Mouse (Mus musculus) gastrocnemius, postnatal 10 days (tissue): Measurements from ENCODE around the gene H2al1d. TPM values are rescaled to one million over a fixed set of nuclear protein-coding genes. Genes with fewer than 3 reads are reported as not detected.
"Not testable (repeated sequence)": the region's sequence is repeated elsewhere in the genome, so short reads cannot be mapped to it uniquely, and the experiment has no call there.

Experiments used
- DNase-seq: peaks from one replicate; pipeline ENCODE4 v3.0.0; 2021; ENCODE audit warnings: mixed read lengths
- long read RNA-seq, 2 experiments: library from polyadenylated mRNA; stranded (forward); transcript quantifications; one replicate each; pipeline ENCODE4 v2.0.0; 2021
- total RNA-seq, 2 experiments: library from RNA; stranded (reverse); gene quantifications; 2 replicates each; pipeline ENCODE4 v1.2.3; 2021

The H2al1d gene
- not detected for total RNA-seq
- long read RNA-seq, experiment 1 = 0 reads
- long read RNA-seq, experiment 2 = 0 reads

DNA sequence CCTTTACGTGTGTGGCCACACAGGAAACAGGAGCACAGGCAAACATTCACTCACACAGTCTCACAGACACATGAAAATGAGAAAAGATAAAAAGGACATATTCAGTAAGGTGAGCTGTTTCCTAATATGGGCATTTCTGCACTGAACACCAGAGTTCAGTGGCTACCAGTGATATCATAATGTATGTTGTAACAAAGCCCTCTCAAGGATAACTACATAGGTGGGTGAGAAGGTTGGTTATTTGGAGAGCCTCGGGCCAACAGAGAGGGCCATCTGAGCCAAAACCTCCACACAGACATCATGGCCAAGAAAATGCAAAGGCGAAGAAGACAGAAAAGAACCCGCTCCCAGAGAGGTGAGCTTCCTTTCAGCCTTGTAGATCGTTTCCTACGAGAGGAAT, at the start of gene H2al1d:
Gene H2al1d (plus strand): TSS at position 301 of the 400 bp plus-strand sequence.
- DNase-seq = not testable (repeated sequence)

DNA sequence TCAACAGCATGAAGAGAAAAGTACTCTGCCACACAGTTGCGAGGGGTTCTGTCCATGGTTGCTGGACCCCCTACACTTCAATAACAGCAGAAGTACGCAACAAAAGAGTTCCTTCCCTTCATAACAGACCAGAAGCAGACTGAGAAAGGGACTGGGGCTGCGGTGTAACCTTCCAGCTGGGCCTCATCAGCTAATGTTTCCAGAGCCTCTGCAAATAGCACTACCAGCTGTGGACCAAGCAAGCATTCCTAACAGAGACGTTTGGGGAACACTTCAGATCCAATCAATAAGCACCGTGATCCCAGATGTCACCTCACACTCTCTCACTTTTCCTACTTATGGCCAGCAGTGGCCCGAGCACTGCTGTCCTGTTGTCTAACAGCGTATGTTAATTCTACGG, 43.7 kb upstream of the H2al1d start:
- DNase-seq = no peak

- DNase-seq = peak; percentile 11
Observed at GRCm38 (mm10) chrX:11267791-11268190, 40.8 kb upstream of the H2al1d start.

- DNase-seq = no peak
Observed at GRCm38 (mm10) chrX:11269074-11269473, 39.5 kb upstream of the H2al1d start.

DNA sequence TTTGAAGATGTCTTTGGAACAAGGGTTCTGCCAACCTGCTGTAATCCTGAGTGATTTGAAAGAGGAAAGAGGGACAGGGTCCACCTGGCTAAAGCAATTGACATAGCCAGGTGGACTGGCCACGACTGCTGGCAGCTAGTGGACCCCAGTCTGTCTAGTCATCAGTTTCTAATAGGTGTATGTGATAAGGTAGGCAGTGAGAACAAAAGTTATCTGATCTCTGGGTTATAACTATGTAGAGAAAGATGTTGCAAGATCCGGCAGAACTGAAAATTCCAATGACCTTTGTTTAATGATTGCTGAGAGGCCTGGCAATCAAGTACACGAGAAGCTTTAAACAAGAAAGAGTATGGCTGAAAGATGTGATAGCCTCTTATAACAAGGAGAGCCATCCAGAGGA, 35.4 kb upstream of the H2al1d start:
- no peak for DNase-seq

GRCm38 (mm10) chrX:11277083-11277482, 31.5 kb upstream of the H2al1d start:
- no peak for DNase-seq

GRCm38 (mm10) chrX:11280741-11281140, 27.9 kb upstream of the H2al1d start:
- no peak for DNase-seq

GRCm38 (mm10) chrX:11288306-11288882, 20.2 kb upstream of the H2al1d start:
- no peak for DNase-seq

DNA sequence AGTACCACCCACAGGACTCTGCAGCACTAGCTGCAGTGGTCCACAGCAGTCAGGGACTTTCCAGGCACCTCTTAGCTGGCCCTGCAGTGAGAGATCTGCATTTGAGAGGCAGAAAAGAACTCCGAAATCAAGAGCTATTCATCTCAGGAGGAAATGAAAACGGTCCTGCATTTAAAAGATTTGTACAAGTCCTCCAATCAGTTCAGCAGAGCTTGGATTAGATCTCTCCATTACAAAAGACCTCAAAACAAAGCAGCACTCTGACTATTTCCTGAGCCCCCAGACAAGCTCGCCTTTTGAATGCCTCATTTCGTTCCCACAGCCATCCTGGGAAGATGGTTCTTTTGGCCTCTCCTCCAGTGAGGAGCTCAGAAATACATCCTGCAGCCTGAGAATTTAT, 19.4 kb upstream of the H2al1d start:
- no peak for DNase-seq

DNA sequence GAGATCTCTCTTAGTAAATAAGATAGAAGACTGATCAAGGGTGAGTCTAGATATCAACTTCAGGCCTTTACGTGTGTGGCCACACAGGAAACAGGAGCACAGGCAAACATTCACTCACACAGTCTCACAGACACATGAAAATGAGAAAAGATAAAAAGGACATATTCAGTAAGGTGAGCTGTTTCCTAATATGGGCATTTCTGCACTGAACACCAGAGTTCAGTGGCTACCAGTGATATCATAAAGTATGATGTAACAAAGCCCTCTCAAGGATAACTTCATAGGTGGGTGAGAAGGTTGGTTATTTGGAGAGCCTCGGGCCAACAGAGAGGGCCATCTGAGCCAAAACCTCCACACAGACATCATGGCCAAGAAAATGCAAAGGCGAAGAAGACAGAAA, 9.7 kb upstream of the H2al1d start, which contains the start of gene H2al1a:
Gene H2al1a (plus strand): TSS at position 301 of the 400 bp plus-strand sequence.
- not testable (repeated sequence) for DNase-seq

DNA sequence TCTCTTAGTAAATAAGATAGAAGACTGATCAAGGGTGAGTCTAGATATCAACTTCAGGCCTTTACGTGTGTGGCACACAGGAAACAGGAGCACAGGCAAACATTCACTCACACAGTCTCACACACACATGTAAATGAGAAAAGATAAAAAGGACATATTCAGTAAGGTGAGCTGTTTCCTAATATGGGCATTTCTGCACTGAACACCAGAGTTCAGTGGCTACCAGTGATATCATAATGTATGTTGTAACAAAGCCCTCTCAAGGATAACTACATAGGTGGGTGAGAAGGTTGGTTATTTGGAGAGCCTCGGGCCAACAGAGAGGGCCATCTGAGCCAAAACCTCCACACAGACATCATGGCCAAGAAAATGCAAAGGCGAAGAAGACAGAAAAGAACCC, 6.5 kb upstream of the H2al1d start, which contains the start of gene H2al1b:
Gene H2al1b (plus strand): TSS at position 301 of the 400 bp plus-strand sequence.
- not testable (repeated sequence) for DNase-seq

DNA sequence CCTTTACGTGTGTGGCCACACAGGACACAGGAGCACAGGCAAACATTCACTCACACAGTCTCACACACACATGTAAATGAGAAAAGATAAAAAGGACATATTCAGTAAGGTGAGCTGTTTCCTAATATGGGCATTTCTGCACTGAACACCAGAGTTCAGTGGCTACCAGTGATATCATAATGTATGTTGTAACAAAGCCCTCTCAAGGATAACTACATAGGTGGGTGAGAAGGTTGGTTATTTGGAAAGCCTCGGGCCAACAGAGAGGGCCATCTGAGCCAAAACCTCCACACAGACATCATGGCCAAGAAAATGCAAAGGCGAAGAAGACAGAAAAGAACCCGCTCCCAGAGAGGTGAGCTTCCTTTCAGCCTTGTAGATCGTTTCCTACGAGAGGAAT, 3.3 kb upstream of the H2al1d start, which contains the start of gene H2al1c:
Gene H2al1c (plus strand): TSS at position 301 of the 400 bp plus-strand sequence.
- not testable (repeated sequence) for DNase-seq

DNA sequence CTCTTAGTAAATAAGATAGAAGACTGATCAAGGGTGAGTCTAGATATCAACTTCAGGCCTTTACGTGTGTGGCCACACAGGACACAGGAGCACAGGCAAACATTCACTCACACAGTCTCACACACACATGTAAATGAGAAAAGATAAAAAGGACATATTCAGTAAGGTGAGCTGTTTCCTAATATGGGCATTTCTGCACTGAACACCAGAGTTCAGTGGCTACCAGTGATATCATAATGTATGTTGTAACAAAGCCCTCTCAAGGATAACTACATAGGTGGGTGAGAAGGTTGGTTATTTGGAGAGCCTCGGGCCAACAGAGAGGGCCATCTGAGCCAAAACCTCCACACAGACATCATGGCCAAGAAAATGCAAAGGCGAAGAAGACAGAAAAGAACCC, 3.0 kb downstream of the H2al1d start, which contains the start of gene H2al1e:
Gene H2al1e (plus strand): TSS at position 301 of the 400 bp plus-strand sequence.
- DNase-seq = not testable (repeated sequence)

- not testable (repeated sequence) for DNase-seq
Observed at GRCm38 (mm10) chrX:11314858-11315257, 6.2 kb downstream of the H2al1d start, which contains the start of gene H2al1f. H2al1f (plus strand) TSS chrX:11315158.

DNA sequence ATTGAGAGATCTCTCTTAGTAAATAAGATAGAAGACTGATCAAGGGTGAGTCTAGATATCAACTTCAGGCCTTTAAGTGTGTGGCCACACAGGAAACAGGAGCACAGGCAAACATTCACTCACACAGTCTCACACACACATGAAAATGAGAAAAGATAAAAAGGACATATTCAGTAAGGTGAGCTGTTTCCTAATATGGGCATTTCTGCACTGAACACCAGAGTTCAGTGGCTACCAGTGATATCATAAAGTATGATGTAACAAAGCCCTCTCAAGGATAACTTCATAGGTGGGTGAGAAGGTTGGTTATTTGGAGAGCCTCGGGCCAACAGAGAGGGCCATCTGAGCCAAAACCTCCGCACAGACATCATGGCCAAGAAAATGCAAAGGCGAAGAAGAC, 9.3 kb downstream of the H2al1d start, which contains the start of gene H2al1g:
Gene H2al1g (plus strand): TSS at position 301 of the 400 bp plus-strand sequence.
- not testable (repeated sequence) for DNase-seq

DNA sequence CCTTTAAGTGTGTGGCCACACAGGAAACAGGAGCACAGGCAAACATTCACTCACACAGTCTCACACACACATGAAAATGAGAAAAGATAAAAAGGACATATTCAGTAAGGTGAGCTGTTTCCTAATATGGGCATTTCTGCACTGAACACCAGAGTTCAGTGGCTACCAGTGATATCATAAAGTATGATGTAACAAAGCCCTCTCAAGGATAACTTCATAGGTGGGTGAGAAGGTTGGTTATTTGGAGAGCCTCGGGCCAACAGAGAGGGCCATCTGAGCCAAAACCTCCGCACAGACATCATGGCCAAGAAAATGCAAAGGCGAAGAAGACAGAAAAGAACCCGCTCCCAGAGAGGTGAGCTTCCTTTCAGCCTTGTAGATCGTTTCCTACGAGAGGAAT, 12.6 kb downstream of the H2al1d start, which contains the start of gene H2al1h:
Gene H2al1h (plus strand): TSS at position 301 of the 400 bp plus-strand sequence.
- not testable (repeated sequence) for DNase-seq

- DNase-seq = not testable (repeated sequence)
Observed at GRCm38 (mm10) chrX:11324359-11324758, 15.7 kb downstream of the H2al1d start, which contains the start of gene H2al1i. H2al1i (plus strand) TSS chrX:11324659.

DNA sequence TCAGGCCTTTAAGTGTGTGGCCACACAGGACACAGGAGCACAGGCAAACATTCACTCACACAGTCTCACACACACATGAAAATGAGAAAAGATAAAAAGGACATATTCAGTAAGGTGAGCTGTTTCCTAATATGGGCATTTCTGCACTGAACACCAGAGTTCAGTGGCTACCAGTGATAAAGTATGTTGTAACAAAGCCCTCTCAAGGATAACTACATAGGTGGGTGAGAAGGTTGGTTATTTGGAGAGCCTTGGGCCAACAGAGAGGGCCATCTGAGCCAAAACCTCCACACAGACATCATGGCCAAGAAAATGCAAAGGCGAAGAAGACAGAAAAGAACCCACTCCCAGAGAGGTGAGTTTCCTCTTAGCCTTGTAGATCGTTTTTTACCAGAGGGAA, 18.9 kb downstream of the H2al1d start, which contains the start of gene H2al1j:
Gene H2al1j (plus strand): TSS at position 301 of the 400 bp plus-strand sequence.
- DNase-seq = not testable (repeated sequence)

- no peak for DNase-seq
Observed at GRCm38 (mm10) chrX:11345762-11346161, 37.1 kb downstream of the H2al1d start.

DNA sequence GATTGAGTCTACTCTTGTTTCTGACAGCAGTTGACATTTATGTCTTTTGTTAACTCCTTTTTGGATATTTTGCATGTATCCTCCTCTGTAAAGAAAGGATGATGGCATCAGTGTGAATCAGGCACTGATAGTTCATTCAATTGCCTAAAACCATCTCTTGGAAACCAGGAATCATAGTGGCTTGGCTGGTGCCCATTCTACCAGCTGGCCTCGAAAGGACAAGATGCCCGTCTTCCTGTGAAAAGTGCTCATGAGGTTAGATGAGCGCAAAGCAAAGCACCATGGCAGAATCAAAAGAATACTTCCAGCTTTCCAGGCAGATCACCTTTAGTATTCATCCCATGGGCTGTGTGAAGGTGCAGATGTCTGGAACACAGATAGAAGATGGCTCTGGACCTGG, 38.1 kb downstream of the H2al1d start:
- no peak for DNase-seq
